Mouse (Mus musculus) small intestine, adult 2 months (tissue): ENCODE results near the gene Map4k4. TPM values are rescaled to one million over a fixed set of nuclear protein-coding genes. Genes with fewer than 3 reads are reported as not detected.

ENCODE experiments used
- H3K27ac ChIP-seq: fragments of 200-500 bp; 2 replicates; pipeline ENCODE4 v1.5.1; 2012; ENCODE audit warnings: low read depth, low read length, control low read depth, inconsistent platforms; ENCODE audit not compliant: insufficient read depth
- H3K27me3 ChIP-seq: fragments of 200-500 bp; 2 replicates; pipeline ENCODE4 v1.6.1; 2012; ENCODE audit warnings: mild to moderate bottlenecking, moderate library complexity, low read length, inconsistent platforms; ENCODE audit not compliant: control insufficient read depth, insufficient read depth
- H3K36me3 ChIP-seq: fragments of 200-500 bp; 2 replicates; pipeline ENCODE4 v1.6.1; 2012; ENCODE audit warnings: mild to moderate bottlenecking, low read length, control low read depth, inconsistent platforms; ENCODE audit not compliant: control insufficient read depth, insufficient read depth
- H3K4me1 ChIP-seq: fragments of 200-500 bp; 2 replicates; pipeline ENCODE4 v1.6.1; 2012; ENCODE audit warnings: low read length, inconsistent platforms, mixed read lengths; ENCODE audit not compliant: control insufficient read depth, insufficient read depth, insufficient read length
- H3K4me3 ChIP-seq: fragments of 200-500 bp; 2 replicates; pipeline ENCODE4 v1.5.1; 2012; ENCODE audit warnings: low read depth, mild to moderate bottlenecking, control low read depth, inconsistent platforms, low read length, moderate library complexity
- CTCF ChIP-seq: fragments of 200-500 bp; IDR thresholded peaks from 2 replicates; pipeline ENCODE4 v1.5.1; 2012; ENCODE audit warnings: low read depth, mild to moderate bottlenecking, control low read depth, inconsistent platforms, low read length, moderate library complexity, mixed read lengths; ENCODE audit not compliant: insufficient replicate concordance, insufficient read length; ENCODE audit errors: extremely low read depth
- POLR2A ChIP-seq: fragments of 200-500 bp; IDR thresholded peaks from 2 replicates; pipeline ENCODE4 v1.6.1; 2012; ENCODE audit warnings: low read depth, mild to moderate bottlenecking, control low read depth, inconsistent platforms, low read length, moderate library complexity
- WGBS: fragments of 180-500 bp; shearing (Covaris S2); methylation state at CpG from one replicate; pipeline ENCODE4 v1.1.7; 2018; 5-methylcytosine and 5-hydroxymethylcytosine counted together
- polyA plus RNA-seq: library from polyadenylated mRNA; depleted of rRNA; stranded (reverse); fragments of >200 nt; gene quantifications from 2 replicates; pipeline ENCODE4 v1.2.3, GENCODE M21; 2012

Gene Map4k4
- polyA plus RNA-seq, 1 experiment = 41.0 TPM

DNA sequence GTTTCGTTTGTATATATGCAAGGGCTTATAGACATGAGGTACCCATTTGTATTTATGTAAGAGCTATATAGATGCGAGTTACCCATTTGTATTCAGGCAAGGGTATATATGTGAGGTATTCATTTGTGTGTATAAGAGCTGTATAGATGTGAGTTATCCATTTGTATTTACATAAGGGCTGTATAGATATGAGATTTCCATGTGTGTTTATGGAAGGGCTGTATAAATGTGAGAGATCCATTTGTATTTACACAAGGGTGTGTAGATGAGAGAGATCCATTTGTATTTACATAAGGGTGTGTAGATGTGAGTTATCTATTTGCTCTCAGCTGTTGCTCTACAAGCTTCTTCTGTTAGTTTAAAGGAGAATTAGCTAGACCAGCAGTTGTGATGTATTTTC lies 63.7 kb downstream of the Map4k4 start:
- H3K27ac ChIP-seq = no peak overlapping the region
- no peak for TF ChIP-seq CTCF
- TF ChIP-seq POLR2A = no peak
- peaks cover 5% of the 10 kb centered on the region; the same call in 1 of the 2 replicates for H3K4me1 ChIP-seq
- peaks cover 3% of the 10 kb centered on the region; the same call in 1 of the 2 replicates for H3K36me3 ChIP-seq
- H3K4me3 ChIP-seq = no peak overlapping the region
- no peaks in the 10 kb centered on the region for H3K27me3 ChIP-seq
- 34% methylated on average over 2 of the region's 2 CpGs for WGBS

DNA sequence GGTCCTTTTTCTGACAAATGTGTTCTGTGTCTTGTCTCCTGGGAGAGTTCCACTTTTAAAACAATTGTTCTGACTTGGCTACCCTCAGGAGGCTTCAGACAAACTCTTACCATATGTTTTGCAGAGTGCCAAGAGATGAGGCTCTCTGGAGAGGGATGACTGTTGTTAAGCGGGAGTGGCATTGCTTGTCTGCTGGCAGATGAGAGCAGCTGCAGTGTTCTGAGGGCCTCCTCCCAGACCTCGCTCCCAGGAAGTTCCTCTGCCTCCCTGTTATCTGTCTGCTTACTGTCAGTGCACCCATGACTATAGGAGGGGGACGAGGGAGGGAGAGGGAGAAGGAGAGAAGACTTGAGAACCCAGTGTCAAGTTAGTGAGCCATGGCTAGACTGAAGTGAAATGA lies 64.7 kb downstream of the Map4k4 start:
- Histone ChIP-seq H3K4me1 (peaks cover 2% of the 10 kb centered on the region; the same call in 1 of the 2 replicates), H3K27ac (no peak overlapping the region), H3K4me3 (no peak overlapping the region), H3K36me3 (peaks cover 3% of the 10 kb centered on the region; the same call in 1 of the 2 replicates), H3K27me3 (no peaks in the 10 kb centered on the region)
- no peak for TF ChIP-seq POLR2A
- TF ChIP-seq CTCF = no peak
- 70% methylated on average over 3 of the region's 3 CpGs for WGBS

DNA sequence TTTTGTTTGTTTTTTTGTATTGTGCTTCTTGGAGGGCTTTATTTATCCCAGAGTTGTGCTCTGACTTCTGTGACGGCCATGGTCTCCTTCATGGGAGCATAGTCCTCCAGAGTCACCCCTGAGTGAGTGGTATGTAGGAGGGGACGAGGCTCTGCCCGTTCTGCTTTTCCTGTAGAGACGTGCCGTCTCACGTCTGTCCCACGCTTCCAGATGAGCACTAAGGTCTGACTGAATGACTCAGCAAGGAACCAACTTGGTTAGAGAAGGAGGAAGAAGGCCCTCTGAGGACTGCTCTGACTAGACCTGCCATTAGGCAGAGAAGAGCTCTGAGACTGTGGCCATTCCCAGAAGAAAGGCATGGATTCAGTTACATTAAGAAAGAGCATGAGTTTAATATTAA lies 68.3 kb downstream of the Map4k4 start:
- TF ChIP-seq CTCF (no peak), POLR2A (no peak)
- 0 out of 2 replicates have a peak, but pooled peaks cover 5% of the 10 kb centered on the region for H3K36me3 ChIP-seq
- H3K27ac ChIP-seq = no peak overlapping the region
- H3K27me3 ChIP-seq = no peaks in the 10 kb centered on the region
- peaks cover 2% of the 10 kb centered on the region; the same call in 1 of the 2 replicates for H3K4me1 ChIP-seq
- H3K4me3 ChIP-seq = no peak overlapping the region
- 78% methylated on average over 7 of the region's 7 CpGs for WGBS

DNA sequence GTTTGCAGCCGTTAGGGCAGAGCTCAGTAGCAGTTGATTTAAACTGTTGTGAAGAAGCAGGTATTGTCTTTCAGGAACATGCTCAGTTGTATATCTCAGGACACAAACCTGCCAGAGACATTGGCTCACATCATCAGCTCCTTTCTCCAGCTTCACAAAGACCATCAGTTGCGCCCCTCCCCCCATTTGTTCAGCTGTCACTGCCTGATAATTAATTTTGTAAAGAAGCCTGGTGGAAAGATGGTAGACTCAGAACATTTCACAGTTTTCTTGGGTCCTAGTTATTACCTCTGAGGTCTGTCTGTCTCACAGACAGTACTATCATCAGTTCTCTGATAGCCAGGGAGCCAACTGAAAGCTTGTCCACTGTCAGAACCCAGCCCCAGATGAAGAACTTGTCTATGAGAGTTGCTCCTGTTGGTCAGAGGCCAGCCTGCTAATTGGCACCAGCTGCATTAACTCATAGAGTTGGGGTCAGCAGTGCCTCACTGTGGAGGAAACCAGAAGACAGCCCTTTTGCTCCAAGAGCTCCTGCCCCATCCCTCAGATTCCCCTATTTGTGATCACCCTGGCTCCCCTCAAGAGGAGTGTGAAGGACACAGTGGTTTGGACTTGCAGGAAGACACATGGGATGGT lies 69.2 kb downstream of the Map4k4 start:
- no peaks in the 10 kb centered on the region for H3K27me3 ChIP-seq
- WGBS = 87% methylated on average over 2 of the region's 2 CpGs
- no peak overlapping the region for H3K27ac ChIP-seq
- no peak for TF ChIP-seq POLR2A
- TF ChIP-seq CTCF = no peak
- H3K4me3 ChIP-seq = no peak overlapping the region
- no peaks in the 10 kb centered on the region for H3K4me1 ChIP-seq
- H3K36me3 ChIP-seq = peaks cover 9% of the 10 kb centered on the region

DNA sequence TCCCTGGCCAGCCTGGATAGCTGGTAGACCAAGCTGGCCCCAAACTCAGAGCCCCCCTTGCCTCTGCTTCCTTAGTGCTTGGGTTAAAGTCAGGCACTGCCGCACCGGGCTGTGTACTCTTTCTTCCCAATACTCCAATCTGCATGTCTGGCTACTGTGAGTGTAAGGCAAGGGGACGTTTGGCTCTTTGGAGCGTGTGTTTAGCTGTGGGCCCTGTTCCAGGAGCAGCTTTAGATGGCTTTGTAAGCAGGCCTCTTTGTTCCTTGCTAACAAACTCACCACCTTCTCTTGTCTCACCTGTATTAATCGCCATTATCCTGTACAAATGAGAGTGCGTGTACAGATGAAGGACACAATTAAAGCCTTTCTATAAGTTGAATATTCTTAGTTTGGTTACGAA lies 71.7 kb downstream of the Map4k4 start:
- 74% methylated on average over 7 of the region's 7 CpGs for WGBS

DNA sequence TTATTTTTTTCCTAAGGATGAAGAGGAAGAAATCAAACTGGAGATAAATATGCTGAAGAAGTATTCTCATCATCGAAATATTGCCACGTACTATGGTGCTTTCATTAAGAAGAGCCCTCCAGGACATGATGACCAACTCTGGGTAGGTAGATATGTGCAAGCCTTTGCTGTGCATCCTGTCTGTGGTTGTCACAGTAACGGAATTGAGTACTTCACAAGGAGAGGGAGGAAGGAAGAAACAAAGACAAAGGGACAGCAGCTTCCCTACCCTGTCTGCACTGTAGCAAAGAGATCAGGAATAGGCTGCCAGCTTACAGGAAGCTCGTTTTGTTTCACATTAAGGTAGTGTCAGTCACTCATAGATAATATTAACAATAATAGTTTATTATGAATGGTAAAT lies 73.2 kb downstream of the Map4k4 start:
- Histone ChIP-seq H3K4me3 (no peak overlapping the region), H3K27me3 (no peaks in the 10 kb centered on the region), H3K27ac (no peak overlapping the region), H3K36me3 (peaks cover 28% of the 10 kb centered on the region), H3K4me1 (no peaks in the 10 kb centered on the region)
- 87% methylated on average over 4 of the region's 4 CpGs for WGBS
- TF ChIP-seq POLR2A = no peak
- TF ChIP-seq CTCF = no peak

More for the DNA sequence above, 71.7 kb downstream of the Map4k4 start:
- Histone ChIP-seq H3K4me3 (no peak overlapping the region), H3K27ac (no peak overlapping the region), H3K4me1 (no peaks in the 10 kb centered on the region), H3K27me3 (no peaks in the 10 kb centered on the region), H3K36me3 (peaks cover 26% of the 10 kb centered on the region)
- TF ChIP-seq POLR2A (no peak), CTCF (no peak)

DNA sequence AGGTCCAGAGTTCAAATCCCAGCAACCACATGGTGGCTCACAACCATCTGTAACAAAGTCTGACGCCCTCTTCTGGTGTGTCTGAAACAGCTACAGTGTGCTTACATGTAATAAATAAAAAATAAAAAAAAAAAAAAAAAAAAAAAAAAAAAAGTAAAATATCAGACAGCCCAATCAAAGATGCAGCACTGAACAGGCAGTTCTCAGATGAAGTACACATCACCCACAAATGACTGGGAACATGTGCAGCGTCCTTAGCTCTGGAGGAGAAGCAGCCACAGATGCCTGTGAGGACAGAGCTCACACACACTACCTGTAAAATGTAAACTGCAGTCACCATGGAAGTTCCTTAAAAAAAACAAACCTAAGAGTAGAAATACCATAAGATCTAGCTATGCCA lies 74.3 kb downstream of the Map4k4 start:
- Histone ChIP-seq H3K4me1 (no peaks in the 10 kb centered on the region), H3K27ac (no peak overlapping the region), H3K27me3 (no peaks in the 10 kb centered on the region), H3K4me3 (no peak overlapping the region), H3K36me3 (peaks cover 32% of the 10 kb centered on the region)
- WGBS = 78% methylated on average over 2 of the region's 2 CpGs
- TF ChIP-seq CTCF (no peak), POLR2A (no peak)
